Mouse (Mus musculus): ENCODE results near the gene Scd2. TPM values are rescaled to one million over a fixed set of nuclear protein-coding genes. Genes with fewer than 3 reads are reported as not detected.
"Not testable (repeated sequence)": the region's sequence is repeated elsewhere in the genome, so short reads cannot be mapped to it uniquely, and the experiment has no call there.

The Scd2 gene
- total RNA-seq, 2 experiments from 2014 or later: 656 to 658 TPM

DNA sequence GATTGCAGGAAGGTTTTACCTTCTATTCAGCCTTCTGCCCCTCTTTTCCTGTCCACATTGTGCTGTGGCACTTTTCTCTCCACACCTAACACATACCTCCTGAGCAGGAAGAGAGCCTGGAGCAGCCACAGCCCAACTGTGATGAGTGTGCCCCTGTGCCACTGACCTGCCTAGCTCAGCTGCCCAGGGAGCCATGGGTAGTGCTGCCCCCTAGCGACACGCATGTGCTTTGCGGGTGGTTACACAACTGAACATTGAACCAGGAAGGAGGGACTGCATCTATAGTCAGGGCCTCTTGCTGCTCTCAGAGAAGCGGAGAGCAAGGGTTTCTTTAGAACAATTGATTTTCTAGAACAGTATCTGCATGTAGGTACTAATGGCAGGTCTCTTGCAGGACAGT lies 2.3 kb downstream of the Scd2 start:
- peak; percentile 78 to 92 for DNase-seq (ENCODE audit: low spot score in 2 of 2)

DNA sequence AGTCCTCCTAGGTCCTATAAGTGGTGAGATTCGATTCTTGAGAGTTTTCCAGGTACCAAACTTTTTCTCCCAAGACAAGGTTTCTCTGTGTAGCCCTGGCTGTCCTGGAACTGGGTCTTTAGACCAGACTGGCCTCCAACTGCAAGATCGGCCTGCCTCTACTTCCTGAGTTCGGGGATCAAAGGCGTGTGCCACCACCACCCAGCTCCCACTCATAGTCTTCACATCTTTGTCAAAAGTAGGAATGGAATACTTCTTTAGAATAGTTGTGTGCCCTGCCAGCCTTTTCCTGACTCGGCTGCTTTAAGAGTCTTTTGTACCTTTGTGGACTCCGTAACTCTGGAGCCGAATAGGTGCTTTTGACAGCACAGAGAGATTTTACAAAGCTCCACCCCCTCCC lies 2.7 kb downstream of the Scd2 start:
- DNase-seq (ENCODE audit: low spot score in 2 of 2): no peak

DNA sequence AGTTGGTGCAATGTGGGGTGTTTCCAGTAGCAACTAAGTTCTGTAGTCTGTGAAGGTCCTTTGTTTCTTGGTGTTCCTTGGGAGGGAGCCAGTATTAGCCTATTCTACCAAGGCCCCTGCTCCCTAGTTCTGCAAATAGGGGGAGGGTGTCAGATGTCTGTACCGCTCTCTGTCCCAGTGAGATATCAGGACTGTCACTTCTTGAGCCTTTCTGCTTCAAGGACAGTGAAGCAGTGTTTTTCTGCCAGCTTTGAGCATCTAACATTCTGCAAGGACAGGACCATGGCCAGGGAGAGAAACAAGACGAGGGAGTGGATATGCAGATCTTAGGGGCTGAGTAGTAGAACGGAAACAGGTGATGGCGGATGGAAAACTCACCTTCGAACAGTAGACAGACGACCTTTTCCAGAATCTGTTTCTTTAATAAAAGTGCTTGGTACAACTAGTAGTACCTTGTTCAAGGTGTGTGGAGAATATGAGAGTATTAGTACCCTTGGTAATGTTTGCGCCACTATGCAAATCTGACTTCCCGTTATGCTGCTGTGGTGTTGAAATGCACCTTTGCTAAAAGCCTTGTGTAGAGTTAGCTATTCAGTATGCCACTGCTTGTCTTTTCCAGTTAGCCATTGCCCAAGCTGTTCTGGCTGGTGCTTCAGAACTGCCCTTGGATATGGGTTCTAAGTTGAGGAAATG lies 3.7 kb downstream of the Scd2 start:
- no peak for DNase-seq (ENCODE audit: low spot score in 2 of 2)

DNA sequence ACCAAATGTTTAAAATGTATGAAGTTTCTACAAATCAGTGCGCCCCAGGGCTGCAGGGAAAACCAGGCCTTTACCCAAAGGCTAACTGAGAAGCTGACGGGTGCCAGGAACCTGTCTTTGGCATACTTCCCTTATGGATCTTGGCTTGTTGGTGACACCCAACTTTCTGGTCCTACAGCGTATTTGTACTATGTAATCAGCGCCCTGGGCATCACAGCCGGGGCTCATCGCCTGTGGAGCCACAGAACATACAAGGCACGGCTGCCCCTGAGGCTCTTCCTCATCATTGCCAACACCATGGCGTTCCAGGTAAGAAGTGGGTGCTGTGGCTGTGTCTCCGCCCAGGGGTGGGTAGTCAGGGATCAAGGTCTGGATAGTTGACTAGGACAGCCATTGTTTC lies 4.4 kb downstream of the Scd2 start:
- DNase-seq (ENCODE audit: low spot score in 2 of 2): no peak

DNA sequence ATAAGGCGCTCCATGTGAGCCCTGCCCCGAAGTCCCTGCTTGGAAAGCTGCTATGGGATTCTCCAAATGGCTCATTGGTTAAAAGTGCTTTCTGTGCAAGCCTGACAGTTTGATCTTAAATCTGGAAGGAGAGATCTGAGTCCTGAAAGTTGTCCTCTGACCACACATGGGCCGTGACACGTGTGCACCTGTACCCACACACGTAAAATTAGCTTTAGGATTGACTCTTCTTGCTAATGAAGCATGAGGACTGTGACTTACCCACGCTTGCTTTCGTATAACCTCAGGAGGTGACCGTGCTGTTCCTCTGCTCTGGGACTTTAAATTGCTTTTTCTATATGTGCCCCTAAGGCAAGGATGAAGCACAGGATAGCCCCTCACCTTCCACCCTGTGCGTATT lies 5.6 kb downstream of the Scd2 start:
- DNase-seq (ENCODE audit: low spot score in 2 of 2): no peak

DNA sequence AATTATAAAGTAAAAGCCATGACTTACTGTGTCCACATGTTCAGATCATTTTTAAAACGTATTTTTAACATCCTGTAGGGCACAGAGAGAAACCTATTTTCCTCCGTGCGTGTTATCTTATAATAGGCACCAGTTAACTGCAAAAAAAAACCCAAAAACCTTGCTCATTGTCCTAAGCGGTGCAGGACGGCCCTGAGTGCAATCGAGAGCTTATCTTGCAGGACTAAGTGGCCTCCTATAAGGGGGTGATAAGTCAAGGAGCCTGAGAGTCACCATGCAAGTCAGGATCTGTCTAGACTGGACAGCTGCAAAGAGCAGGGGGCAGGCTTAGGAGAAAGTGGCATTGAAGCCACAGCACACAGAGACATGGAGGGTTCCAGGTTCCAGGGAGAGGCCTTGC lies 6.4 kb downstream of the Scd2 start:
- no peak for DNase-seq (ENCODE audit: low spot score in 2 of 2)

DNA sequence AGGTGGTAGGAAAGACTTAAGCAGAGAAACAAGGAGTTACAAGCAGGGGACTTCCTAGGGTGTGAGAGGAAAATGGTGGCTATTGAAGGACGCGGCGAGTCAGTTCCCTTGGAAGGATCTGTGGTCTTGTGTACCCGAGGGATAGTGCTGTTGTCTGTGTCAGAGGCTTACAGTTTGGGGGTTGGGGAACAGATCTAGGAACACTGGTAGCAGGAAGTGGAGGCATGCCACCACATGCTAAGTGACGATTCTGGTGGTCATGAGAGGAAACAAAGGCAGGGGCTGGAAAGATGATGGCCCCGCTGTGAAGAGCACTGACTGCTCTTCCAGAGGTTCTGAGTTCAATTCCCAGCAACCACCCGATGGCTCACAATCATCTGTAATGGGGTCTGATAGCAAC lies 7.0 kb downstream of the Scd2 start:
- DNase-seq (ENCODE audit: low spot score in 2 of 2): no peak

DNA sequence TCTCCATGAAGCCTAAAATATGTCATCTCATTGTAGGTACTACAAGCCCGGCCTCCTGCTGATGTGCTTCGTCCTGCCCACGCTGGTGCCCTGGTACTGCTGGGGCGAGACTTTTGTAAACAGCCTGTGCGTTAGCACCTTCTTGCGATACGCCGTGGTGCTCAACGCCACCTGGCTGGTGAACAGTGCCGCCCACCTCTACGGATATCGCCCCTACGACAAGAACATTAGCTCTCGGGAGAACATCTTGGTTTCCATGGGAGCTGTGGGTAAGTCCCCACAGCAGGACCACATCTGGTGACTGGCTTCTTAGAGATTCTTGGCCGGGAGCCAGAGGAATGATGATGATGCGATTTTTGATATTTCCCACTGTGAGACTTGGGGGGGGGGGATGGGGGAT lies 7.7 kb downstream of the Scd2 start:
- no peak for DNase-seq (ENCODE audit: low spot score in 2 of 2)

DNA sequence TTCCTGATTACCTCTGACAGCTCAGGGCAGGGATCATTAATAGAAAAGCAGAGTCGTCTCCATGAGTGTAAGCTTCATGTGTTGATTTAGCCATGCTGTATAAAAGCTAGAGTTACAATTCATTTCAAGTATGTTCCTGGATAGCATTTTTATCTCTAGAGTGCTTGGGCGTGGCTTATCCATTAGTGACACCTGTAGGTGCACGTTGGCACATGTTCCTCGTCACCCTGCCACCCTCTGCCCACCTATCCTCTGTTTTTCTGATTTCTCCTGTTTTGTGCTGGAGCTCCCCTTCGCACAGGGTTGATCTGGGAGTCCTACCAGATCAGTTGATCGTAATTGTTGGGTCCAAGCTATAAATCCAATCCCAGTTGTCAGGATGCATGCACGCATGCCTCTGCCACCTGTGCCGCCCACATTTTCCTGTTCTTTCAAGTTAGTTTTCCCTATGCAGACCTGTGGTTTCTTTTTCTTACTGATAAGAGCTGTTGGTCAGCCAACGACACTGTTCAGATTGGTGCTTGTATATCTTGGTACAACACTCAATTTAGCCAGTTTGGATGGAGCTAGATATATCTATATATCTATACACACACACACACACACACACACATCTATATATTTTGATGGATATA lies 8.3 kb downstream of the Scd2 start:
- DNase-seq (ENCODE audit: low spot score in 2 of 2): no peak

DNA sequence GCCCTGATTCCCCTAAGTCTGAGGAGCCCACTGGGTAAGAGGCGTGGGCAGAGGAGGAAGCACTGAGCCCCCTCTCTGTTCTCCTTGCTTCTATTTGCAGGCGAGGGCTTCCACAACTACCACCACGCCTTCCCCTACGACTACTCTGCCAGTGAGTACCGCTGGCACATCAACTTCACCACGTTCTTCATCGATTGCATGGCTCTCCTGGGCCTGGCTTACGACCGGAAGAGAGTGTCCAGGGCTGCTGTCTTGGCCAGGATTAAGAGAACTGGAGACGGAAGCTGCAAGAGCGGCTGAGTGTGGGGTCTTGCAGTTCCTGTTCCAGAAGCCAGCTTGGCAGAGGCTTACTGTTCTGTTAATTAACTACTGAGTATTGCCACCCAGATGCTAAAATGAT lies 9.4 kb downstream of the Scd2 start:
- no peak for DNase-seq (ENCODE audit: low spot score in 2 of 2)

DNA sequence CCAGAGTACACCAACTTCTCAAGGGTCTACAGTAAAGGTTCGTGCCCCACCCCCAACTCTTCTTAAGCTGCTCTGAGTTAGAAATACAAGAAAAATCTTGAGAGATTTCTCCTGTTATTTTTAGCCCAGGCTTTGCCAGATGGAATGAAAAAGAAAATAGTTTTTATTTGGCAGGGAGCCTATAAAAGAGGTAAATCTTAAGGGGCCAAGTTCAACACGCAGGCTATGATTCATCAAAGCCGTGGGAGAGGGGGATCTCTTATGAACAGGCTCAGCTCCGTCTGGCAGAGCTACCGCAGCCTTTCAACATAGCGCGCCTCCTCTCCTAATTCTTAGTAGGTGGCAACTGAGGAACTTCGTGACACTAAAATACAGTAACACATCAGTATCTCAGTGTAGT lies 10.0 kb downstream of the Scd2 start:
- no peak for DNase-seq (ENCODE audit: low spot score in 2 of 2)

DNA sequence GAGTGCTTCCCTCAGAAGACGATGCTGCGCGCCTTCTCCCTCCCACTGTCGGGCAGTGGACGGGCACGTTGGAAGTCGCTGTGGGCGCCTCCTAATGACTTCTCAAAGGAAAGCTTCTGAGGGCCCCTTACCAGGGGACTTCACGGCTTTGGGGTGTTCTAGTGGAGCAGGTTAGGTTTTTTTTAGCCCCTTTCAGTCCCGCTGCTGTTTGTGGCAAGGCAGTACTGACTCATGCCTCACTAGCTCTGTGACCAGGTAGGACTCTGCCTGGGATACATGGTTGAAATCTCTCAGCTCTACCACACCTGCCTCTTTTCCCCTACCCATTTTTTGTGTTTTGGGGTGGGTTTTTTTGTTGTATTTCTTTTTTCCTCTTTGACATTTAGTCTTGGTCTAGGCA lies 10.9 kb downstream of the Scd2 start:
- no peak for DNase-seq (ENCODE audit: low spot score in 2 of 2)

DNA sequence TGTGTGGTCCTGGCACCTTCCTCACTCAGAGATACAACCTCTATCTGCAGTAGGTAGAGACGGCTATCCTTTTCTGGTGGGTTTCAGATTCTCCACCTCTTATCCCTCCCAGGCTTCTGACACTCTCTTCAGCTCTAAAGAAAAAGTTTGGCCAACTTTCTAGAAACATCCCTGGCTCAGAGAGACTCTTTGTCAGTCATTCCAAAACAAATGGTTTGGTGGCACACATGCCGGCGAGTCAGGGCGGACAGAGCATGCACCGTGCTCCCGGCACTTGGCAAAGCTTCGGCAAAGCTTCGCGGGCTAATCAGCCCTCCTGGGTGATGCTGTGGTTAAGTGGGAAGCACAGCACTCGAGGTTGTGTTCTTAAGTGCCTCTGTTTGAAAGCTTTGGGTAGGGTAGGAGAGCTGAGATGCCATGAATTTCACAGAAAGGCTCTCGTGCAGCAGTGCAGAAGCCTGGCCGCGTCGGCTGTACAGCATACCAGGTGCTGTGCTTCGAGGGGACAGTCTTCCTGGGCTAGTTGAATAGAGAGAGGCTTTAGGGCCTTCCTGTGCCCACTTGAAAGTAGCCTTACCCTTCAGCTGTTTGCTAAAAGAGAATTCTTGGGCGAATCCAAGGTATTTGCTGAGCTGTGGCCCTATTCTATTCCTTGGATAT lies 11.5 kb downstream of the Scd2 start:
- DNase-seq (ENCODE audit: low spot score in 2 of 2): no peak

DNA sequence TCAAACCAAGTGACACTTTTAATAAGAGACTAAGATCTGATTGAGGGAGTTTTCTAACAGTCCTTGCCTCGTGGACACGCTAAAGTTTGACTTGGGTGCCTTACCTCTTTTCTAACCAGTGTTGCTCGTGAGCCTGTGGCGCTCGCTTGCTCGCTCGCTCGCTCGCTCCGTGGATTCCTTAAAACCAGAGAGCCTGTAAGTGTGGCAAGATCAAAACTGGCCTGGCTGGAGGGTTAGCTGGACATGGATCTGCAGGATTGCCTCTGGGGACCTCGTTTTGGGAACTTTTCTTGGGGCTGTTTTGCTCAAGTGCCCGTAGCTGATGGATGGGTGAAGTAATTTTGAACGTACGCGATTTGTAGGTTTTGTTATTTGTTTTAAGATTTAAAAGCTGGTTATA lies 12.2 kb downstream of the Scd2 start:
- DNase-seq (ENCODE audit: low spot score in 2 of 2): no peak

DNA sequence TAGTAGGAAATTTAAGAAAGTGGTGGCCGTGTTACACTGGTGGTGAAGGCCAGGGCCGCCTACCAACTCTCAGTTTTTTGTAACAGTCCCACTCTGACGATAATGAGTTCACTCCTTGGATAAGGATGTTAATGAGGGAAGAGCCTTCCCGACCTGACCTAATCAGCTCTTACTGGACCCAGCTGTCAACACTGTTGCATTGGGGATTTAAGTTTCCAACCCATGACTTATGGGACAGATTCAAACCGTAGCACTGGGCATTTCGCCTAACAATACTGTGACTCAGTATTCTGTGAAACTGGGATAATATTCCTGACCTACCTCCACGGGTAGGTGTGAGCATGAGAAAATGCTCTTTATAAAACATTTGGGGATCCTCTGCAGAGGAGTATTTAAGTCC lies 12.7 kb downstream of the Scd2 start:
- DNase-seq (ENCODE audit: low spot score in 2 of 2): no peak

DNA sequence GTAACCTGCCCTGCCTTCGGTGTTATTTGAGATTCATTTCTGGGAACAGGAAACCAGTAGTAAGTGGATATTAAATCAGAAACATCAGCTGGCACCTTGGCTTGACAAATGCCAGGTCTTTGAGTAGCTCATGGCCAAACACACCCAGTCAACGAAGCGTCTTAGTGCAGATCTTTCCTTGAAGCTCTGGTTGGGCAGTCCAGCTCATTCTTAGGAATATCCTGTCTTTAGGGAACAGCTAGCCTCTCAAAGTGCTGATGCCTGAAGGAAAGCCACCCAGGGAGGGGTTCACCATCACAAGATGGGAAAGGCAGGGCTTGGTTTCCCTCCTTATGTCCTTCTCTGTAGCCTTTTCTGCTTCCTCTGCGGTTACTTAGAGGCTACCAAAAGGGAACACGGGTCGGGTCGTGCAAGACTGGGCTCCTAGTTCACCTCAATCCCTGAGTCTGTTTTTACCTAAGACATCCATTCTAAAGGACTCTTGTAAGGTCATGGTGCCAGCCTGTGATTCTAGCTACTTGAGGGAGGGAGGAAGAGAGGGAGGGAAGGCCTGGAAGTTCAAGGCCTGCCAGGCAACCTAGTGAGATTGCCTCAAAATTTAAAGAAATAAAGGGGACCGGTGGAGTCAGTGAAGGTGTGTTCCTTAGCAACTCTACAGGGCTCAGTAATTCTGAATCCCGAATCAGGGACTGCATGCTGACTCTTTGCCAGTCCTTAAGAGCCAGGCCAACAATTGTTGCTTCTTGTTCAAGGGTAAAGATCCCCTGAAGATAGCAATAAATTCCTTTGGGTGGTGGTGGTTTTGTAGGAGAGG lies 13.8 kb downstream of the Scd2 start:
- no peak for DNase-seq (ENCODE audit: low spot score in 2 of 2)

DNA sequence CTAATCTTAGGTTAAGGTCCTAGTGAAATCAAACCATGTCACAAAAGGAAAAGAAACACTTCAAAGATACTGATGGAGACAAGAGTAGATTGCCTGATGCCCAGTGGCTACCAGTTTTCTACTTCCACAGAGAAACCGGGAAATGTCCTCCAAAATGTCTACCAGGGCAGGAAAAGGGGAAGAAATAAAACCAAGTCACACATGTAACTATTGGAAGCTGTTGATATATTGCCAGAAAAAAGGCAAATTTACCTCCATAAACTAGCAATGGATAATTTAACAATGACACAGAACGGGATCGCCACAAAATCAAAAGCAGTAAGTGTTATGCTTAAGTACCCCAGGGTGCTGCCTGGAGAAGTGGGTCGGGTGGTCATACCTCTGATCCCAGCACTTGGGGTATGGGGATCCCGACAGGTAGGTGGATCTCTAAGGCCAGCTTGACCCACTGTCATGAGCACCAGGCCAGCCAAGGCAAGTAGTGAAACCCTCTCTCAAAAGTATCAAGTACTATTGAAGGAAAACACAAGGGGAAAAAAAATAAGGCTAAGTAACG lies 14.5 kb downstream of the Scd2 start:
- no peak for DNase-seq (ENCODE audit: low spot score in 2 of 2)

DNA sequence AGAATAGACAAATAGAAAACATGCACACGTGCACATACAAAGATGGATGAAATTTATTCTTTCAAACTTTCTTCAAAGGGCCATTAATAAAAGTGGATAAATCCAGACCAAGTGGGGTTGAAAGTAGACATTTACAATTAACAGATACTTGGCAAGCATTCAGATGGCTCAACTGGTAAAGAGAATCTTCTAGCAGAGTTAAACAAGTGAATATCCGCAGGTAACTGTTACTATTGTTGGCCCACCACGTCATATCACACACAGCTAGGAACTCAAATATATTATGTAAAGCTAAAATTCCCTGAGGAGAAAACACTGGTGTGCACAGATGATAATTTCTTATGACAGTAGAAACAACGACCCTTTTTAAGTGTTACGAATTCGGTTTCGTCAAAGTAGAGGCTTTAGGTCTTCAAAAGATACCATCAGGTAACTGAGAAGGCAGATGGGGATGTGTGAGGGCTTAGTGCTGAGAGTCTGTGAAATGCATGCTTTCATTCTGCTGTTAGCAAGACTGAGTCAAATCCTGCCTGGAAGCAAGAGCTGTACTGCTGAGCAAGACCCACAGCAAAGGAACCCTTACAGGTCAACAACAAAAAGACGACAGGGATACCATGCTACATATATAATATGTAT lies 15.3 kb downstream of the Scd2 start:
- no peak for DNase-seq (ENCODE audit: low spot score in 2 of 2)

DNA sequence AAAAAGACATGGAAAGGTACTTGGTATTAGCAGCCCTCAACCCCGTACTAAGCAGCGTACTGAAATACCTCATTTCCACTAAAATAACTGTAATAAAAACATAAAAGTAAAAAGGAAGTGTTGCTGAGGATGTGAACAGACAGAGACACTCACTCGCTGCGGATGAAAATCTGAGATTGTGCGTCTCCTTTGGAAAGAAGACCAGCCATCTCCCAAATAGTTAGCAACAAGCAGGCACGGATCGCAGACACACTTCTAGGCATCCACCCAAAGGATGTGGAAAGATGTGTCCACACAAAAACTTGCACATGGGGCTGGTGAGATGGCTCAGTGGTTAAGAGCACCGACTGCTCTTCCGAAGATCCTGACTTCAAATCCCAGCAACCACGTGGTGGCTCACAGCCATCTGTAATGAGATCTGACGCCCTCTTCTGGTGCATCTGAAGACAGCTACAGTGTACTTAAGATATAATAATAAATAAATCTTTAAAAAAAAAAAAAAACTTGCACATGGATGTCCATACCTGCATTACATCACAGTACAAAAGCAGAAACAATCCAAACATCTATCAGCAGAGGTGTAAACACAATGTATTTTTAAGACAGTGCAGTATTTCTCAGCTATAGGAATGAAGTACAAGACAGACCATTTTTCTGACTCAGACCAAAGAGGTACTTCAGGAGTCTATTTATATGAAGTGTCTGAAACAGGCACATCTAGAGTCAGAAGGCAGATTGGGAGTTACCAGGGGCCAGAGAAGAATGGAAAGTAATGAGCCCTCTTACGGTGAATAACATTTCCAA lies 16.1 kb downstream of the Scd2 start:
- DNase-seq (ENCODE audit: low spot score in 2 of 2): no peak

DNA sequence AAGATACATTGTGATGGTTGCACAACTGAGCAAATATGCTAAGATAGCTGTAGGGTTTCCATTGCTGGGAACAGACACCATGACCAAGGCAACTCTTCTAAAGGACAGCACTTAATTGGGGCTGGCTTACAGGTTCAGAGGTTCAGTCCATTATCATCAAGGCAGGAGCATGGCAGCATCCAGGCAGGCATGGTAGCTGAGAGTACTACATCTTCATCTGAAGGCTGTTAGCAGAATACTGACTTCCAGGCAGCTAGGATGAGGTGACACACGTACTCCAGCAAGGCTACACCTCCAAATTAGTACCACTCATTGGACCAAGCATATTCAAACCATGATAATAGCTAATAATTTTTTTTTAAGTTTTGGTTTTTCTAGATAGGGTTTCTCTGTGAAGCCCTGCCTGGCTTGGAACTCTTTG lies 16.7 kb downstream of the Scd2 start:
- not testable (repeated sequence) for DNase-seq (ENCODE audit: low spot score in 2 of 2)
